8 mouse cellular contexts compared by ENCODE assay signal in the genomic region with DNA sequence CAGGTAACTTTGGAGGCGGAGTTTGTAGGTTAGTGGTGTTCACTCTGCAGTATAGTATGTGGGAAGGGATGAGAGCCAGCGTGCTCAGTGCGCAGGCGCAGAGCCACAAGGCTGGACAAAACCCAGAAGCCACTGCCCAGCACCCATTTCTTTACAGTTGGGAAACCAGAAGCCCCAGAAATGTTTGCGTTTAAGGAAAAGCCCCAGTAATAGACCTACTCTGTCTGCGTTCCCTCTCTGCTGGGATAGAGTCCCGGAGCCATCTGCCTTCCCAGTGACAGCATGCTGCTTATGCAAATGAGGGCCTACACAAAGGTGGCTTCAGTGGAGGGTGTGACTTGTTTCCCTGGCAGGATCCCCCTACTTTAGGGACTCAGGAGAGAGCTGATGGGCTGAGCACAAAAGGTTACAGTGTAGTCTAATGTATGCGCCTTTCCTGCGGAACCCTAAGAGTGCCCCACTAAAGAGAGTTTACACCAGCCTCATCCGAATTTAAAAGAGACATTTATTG.
DNase-seq lines count a peak whose midpoint lies in the region; ATAC-seq lines count a peak whose summit lies in the region.

No protein-coding gene starts in this region.

- H3K27ac ChIP-seq in embryonic facial prominence, embryonic 10.5 days (replicated peaks), result peak overlapping the region; percentile 31
- no peak overlapping the region for H3K27ac ChIP-seq in intestine, embryonic 16.5 days (ENCODE audit: low read length)
- H3K27ac ChIP-seq in midbrain, embryonic 15.5 days, result no peak overlapping the region; the same call in 1 of the 2 replicates

- 9% methylated on average over 10 of the region's 10 CpGs for WGBS in embryonic facial prominence, embryonic 10.5 days
- 15% methylated on average over 10 of the region's 10 CpGs for WGBS in intestine, embryonic 16.5 days
- 5% methylated on average over 10 of the region's 10 CpGs for WGBS in midbrain, embryonic 15.5 days

- intact Hi-C loops in left cerebral cortex, postnatal 14 days (cut with DNase I), result no loop called here

- DNase-seq in ES-CJ7 (ENCODE audit: low read depth, low spot score), result peak; percentile 90
- peak; percentile 56 for DNase-seq in embryonic facial prominence, embryonic 10.5 days (ENCODE audit: low spot score)
- DNase-seq in left cerebral cortex, postnatal 14 days (ENCODE audit: low spot score in 2 of 2), result peak; percentile 33 to 42
- DNase-seq in ovary, postnatal 14 days (ENCODE audit: low spot score), result no peak
- no peak for DNase-seq in cerebellum, adult 9-11 months
- DNase-seq in cerebellum, adult 11-12 months, result no peak

- H3K4me3 ChIP-seq in embryonic facial prominence, embryonic 10.5 days, result peak overlapping the region; percentile 37
- no peak overlapping the region for H3K4me3 ChIP-seq in intestine, embryonic 16.5 days (ENCODE audit: low read length)
- no peak overlapping the region for H3K4me3 ChIP-seq in midbrain, embryonic 15.5 days

- peak overlapping the region; percentile 1 for H3K4me2 ChIP-seq in intestine, embryonic 16.5 days (ENCODE audit: low read depth, low read length)
- peak overlapping the region; percentile 37 for H3K4me2 ChIP-seq in midbrain, embryonic 15.5 days

- H3K27me3 ChIP-seq in embryonic facial prominence, embryonic 10.5 days (replicated peaks; ENCODE audit: low read depth, poor library complexity, severe bottlenecking), result peaks cover 8% of the 10 kb centered on the region; the same call in 1 of the 2 replicates
- H3K27me3 ChIP-seq in intestine, embryonic 16.5 days (replicated peaks; ENCODE audit: control insufficient read depth, insufficient read depth, low read length), result no peaks in the 10 kb centered on the region
- no peaks in the 10 kb centered on the region for H3K27me3 ChIP-seq in midbrain, embryonic 15.5 days (replicated peaks)

- H3K36me3 ChIP-seq in embryonic facial prominence, embryonic 10.5 days (replicated peaks), result no peaks in the 10 kb centered on the region
- H3K36me3 ChIP-seq in intestine, embryonic 16.5 days (ENCODE audit: control insufficient read depth, insufficient read depth, low read length), result no peaks in the 10 kb centered on the region
- H3K36me3 ChIP-seq in midbrain, embryonic 15.5 days (replicated peaks), result no peaks in the 10 kb centered on the region

- peak; percentile 69; the same call in 1 of the 2 replicates for ATAC-seq in intestine, embryonic 16.5 days
- peak; percentile 91 for ATAC-seq in midbrain, embryonic 15.5 days (replicated peaks)

- H3K9me3 ChIP-seq in embryonic facial prominence, embryonic 10.5 days, result no peaks in the 10 kb centered on the region
- no peaks in the 10 kb centered on the region for H3K9me3 ChIP-seq in intestine, embryonic 16.5 days (ENCODE audit: control insufficient read depth, low read length)
- H3K9me3 ChIP-seq in midbrain, embryonic 15.5 days, result no peaks in the 10 kb centered on the region

- H3K4me1 ChIP-seq in embryonic facial prominence, embryonic 10.5 days, result peaks cover 15% of the 10 kb centered on the region
- no peaks in the 10 kb centered on the region for H3K4me1 ChIP-seq in intestine, embryonic 16.5 days (ENCODE audit: control insufficient read depth, insufficient read depth, low read length)
- peaks cover 14% of the 10 kb centered on the region; the same call in 1 of the 2 replicates for H3K4me1 ChIP-seq in midbrain, embryonic 15.5 days

- no peak overlapping the region for H3K9ac ChIP-seq in intestine, embryonic 16.5 days (ENCODE audit: low read depth, low read length)
- no peak overlapping the region for H3K9ac ChIP-seq in midbrain, embryonic 15.5 days

Comparison
In these comparisons a context has a peak if more than half of its experiments do, and no peak if none do; other contexts are left out.
1. DNase-seq: peak in ES-CJ7 (single experiment), embryonic facial prominence, embryonic 10.5 days (single experiment) and left cerebral cortex, postnatal 14 days (2 of 2); none in ovary, postnatal 14 days (single experiment), cerebellum, adult 9-11 months (single experiment) and cerebellum, adult 11-12 months (single experiment).